Mouse (Mus musculus): ENCODE results near the gene Gm32717.
"Not testable (repeated sequence)": the region's sequence is repeated elsewhere in the genome, so short reads cannot be mapped to it uniquely, and the experiment has no call there.

The Gm32717 gene

DNA sequence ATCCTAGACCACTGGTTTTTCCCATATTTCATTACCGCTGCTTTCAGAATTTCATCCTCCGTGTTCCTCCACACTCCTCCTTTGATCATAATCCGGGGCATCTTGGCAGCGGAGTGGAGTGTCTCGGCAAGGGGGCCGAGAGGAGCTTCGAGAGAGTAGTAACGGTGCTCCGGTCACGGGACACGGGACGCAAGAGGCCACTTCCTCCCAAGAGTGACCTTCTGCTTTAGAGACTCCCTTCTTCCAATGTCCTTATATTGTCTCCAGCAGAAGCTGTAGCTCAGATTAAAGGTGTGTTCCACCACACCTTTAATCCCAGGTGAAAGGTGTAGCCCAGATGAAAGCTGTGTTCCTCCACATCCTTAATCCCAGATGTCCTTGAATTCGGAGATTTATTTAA is at the start of gene Gm32717:
Gm32717 (minus strand) TSS at position 101 of the 400 bp plus-strand sequence.
- DNase-seq (ENCODE audit: extremely low spot score): not testable (repeated sequence)

DNA sequence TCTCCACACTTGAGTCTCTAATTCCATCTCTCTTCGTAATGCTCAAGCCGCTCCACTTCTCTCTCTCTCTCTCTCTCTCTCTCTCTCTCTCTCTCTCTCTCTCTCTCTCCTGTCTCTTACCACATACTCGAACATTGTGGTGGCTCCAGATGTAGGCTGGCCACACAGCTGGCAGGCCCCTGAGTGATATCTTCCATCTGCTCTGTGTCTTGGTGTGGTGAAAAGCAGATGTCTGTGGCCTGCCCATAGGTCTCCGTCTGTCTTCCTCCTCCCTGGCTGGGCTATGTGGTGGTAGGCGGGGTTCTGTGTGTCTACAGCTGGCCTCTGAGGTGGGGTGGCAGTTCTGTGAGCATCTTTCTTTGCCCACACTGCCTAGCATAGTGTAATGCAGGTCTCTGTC is 42.4 kb upstream of the Gm32717 start:
- not testable (repeated sequence) for DNase-seq (ENCODE audit: extremely low spot score)

DNA sequence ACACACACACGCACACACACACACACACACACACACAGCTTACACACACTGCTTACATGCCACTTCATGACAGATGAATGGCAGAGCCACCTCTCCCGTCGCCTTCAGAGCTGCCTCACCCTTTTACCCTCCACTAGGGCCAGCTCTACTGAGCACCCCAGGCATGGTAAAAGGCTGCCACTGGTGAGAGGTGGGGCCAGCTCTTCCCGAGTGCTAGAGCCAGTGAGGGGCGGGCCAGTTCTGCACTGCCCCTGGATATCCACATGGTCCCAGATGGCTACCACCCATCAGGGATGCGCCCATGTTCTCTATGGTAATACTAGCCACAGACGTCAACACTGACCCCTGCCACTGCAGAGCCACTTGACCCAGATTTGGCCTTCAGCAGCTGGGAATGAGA is 42.0 kb upstream of the Gm32717 start:
- DNase-seq (ENCODE audit: extremely low spot score): not testable (repeated sequence)

DNA sequence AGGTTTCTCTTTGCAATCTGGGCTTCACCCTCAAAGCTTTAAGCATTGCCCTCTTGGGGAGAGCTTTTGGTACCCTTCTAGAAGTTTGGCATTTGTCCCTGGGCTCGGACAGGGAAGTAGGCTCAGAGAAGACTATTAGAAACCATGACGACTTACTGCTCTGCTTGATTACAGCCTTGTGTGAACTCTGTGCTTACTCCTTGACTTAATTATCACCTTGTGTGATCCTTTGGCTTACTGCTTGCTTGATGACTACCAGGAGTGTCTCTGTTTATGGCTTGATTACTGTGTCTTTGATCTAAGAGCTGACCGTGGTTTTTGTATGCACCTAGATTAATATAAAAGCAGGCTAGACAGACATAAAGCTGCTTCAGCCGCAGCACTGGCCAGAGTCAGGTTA is 37.5 kb upstream of the Gm32717 start:
- DNase-seq (ENCODE audit: extremely low spot score): not testable (repeated sequence)

DNA sequence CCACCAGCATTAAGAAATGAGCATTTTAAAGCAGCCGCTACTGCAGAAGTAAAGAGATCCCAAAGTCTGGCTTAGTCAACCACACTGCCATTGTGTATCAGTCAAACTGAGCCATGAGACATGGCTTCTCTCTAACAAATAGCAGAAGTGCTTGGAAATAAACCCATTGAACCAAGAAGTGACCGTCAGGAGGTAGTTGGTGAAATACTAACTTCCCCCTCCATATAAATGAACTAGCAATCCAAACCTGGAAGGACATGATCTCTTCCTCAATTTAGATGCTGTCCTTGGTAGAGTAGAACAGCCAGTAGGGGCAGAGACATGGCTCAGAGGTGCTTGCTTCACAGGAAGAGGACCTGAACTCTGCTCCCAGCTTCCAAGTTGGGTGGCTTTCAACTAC is 30.8 kb upstream of the Gm32717 start:
- not testable (repeated sequence) for DNase-seq (ENCODE audit: extremely low spot score)

DNA sequence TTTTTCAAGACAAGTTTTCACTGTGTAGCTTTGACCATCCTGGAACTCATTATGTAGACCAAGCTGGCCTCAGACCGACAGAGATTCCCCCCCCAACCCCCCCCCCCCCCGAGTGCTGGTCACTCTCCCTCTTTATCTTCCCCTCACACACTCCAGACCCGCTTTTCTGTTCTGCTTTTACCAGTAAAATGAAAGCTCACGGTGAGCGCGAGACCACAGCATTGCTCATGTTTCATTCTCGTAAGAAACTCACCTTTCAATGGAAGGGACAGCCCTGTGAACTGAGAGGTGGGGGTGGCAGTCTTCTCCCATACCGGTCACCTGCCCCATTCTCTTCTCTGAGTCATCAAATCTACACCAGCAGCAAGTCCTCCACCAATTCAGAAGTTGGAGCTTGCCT is 28.2 kb upstream of the Gm32717 start:
- not testable (repeated sequence) for DNase-seq (ENCODE audit: extremely low spot score)

DNA sequence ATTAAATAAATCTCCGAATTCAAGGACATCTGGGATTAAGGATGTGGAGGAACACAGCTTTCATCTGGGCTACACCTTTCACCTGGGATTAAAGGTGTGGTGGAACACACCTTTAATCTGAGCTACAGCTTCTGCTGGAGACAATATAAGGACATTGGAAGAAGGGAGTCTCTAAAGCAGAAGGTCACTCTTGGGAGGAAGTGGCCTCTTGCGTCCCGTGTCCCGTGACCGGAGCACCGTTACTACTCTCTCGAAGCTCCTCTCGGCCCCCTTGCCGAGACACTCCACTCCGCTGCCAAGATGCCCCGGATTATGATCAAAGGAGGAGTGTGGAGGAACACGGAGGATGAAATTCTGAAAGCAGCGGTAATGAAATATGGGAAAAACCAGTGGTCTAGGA is 17.8 kb upstream of the Gm32717 start, which contains the start of gene Gm32802:
Gm32802 (plus strand) TSS at position 301 of the 400 bp plus-strand sequence.
- not testable (repeated sequence) for DNase-seq (ENCODE audit: extremely low spot score)

DNA sequence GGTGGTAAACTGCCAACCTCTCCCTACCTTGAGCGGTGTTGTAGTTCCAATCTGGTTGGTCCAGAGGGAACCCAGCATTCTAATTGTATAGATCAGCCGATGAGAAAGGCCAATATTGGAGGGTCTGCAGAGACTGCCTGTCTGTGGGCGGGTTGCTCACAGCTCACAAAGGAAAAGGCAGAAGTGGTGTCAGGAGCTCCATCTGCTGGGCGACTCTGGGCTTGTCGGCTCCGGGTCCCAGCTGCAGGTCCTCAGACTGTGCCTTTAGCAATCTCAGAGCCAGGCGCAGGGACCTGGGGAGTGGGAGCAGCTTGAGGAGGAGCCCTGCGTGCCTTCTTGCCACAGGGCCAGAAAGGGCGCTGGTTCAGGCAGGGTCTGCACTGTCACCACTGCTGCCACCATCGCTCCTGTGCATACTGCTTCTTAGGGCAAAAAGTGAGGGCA is 10.3 kb upstream of the Gm32717 start:
- DNase-seq (ENCODE audit: extremely low spot score): peak; percentile 59

DNA sequence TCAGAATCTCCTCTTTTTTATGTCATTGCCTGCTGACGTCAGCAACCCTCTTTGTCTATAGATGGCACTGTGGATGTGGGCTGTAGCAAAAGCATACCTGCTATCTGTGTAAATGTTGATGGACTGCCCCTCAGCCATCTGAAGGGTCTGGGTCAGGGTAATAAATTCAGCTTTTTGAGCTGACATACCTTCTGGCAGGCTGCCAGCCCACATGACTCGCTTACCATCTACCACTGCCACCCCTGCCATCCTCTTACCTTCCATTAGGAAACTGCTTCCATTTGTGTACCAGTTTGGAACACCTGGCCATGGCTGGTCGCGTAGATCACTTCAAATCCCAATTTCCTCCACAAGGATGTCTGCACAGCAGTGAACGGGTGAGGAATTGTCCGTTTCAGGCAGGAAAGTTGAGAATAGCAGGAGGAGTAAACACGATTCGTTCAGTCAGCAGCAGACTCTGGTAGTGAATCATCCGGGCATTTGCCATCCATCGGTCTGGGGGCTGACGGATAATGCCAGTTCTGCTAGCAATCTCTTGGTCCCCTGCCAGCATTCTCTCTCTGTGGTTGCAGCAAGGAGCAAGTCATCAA is 8.5 kb upstream of the Gm32717 start:
- not testable (repeated sequence) for DNase-seq (ENCODE audit: extremely low spot score)

DNA sequence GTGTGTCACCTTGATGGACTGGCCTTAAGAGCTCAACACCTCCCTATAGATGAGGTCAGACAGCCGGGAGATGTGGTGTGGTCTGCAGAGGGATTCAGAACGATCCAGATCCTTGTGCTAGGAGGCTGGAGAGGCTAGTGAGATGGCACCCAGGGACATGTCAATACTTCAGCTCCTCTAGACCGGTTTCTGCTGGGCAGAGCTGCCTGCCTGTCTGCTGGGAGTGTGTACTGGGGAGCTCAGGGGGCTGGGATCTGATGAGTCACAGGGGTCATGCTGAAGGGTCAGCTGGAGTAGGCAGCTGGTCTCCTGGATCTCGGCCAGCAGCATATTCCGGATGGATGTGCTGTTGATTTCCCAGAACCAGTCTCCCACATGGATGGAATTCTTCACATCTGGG is 8.0 kb downstream of the Gm32717 start:
- DNase-seq (ENCODE audit: extremely low spot score): not testable (repeated sequence)

DNA sequence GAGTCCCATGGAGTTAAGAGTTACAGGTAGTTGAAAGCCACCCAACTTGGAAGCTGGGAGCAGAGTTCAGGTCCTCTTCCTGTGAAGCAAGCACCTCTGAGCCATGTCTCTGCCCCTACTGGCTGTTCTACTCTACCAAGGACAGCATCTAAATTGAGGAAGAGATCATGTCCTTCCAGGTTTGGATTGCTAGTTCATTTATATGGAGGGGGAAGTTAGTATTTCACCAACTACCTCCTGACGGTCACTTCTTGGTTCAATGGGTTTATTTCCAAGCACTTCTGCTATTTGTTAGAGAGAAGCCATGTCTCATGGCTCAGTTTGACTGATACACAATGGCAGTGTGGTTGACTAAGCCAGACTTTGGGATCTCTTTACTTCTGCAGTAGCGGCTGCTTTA is 13.0 kb downstream of the Gm32717 start:
- not testable (repeated sequence) for DNase-seq (ENCODE audit: extremely low spot score)

DNA sequence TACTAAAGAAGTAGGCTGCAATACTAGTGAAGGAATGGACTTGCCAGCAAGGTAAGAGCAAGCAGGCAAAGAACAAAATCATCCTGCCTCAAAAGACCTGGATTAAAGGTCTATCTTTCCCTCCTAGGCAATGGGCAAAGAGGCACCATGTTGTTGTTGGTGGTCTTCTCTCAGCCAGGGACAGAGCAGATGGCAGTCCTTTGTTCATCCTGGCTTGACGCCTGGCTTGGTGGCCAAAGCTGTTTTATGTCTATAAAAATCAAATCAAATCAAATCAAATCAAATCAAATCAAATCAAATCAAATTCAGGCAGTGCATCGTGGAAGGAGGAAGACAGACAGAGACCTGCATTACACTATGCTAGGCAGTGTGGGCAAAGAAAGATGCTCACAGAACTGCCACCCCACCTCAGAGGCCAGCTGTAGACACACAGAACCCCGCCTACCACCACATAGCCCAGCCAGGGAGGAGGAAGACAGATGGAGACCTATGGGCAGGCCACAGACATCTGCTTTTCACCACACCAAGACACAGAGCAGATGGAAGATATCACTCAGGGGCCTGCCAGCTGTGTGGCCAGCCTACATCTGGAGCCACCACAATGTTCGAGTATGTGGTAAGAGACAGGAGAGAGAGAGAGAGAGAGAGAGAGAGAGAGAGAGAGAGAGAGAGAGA is 24.7 kb downstream of the Gm32717 start:
- not testable (repeated sequence) for DNase-seq (ENCODE audit: extremely low spot score)

DNA sequence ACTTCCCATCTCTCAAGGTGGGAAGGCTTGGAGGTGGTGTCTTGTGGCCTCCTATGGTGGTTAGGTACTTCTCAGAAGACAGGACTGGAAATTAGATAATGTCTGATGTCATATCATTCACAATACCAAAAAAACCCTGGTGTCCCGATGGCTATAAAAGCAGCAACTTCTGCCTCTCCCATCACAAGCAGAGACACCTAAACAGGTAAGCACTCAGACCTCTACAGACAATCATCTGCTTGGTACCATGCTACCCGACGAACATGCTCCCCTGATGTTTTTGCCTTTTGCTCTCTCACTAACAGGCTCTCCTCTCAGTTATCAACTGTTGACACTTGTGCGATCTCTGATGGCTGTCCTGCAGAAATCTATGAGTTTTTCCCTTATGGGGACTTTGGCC is 35.9 kb downstream of the Gm32717 start, which contains the start of gene Il22:
Il22 (plus strand) TSS at position 301 of the 400 bp plus-strand sequence.
- no peak for DNase-seq (ENCODE audit: extremely low spot score)

DNA sequence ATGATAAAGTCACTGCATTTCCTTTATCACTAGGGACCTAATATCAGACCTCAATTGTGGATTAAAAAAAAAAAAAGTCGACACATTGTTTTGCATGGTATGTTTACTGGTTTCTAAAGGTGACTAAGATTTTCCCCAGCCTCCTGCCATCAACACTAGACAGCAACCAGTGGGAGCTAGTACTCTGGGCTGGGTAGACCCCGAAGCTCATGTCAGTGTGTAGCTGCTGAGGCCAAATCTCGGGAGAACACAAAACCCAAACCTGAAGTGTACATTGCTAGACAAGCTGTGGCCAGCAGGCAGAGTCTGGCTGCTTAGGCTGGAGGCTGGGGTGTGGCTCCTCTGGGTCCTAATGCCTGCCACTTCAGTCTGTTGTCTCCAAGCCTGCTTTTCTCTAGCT is 45.4 kb downstream of the Gm32717 start:
- not testable (repeated sequence) for DNase-seq (ENCODE audit: extremely low spot score)
